Mouse (Mus musculus) ES-Bruce4 (cell line): Measurements from ENCODE around the gene Mapt.

Experiments used
- CTCF ChIP-seq: IDR thresholded peaks from one replicate; pipeline ENCODE4 v1.8.1; 2011; ENCODE audit warnings: low read depth, low read length
- POLR2A ChIP-seq: IDR thresholded peaks from one replicate; pipeline ENCODE4 v1.8.1; 2011; ENCODE audit warnings: low read length; ENCODE audit not compliant: insufficient read depth

DNA sequence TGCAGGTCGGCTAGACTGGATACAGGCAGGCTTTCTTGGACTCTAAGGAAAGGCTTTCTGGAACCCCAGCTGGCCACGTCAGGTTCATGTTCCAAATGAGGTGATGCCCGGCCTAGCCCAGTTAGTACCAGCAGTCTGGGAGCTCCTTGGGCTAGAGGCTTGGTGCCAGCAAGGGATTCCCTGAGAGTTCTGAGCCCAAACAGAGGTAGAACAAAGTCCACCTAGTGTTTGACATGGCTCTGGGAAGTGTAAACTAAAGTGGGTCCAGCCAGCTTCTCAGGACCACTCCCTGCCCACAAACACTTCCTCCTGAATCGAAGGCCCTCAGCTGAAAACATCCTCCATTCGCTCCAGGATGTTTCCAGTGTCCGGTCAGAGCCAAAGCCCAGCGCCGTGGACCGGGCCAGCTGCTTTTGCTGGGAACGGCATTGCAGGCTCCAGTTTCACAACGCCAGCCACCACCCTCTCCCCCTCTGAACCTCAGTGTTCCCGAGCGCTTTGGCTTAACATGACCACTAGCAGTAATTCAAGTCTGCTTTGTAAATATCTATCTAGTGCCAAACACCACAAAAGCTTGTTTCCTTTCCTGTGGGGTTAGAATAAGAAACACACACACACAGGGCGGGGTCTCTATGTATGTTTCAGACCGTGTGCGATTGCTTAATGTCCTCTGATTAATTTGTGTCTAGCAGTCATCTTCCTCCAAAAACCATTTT, 85.7 kb downstream of the Mapt start:
- TF ChIP-seq CTCF (no peak), POLR2A (no peak)
